Mouse (Mus musculus): Measurements from ENCODE around the gene Hecw2.

Hecw2 gene

DNA sequence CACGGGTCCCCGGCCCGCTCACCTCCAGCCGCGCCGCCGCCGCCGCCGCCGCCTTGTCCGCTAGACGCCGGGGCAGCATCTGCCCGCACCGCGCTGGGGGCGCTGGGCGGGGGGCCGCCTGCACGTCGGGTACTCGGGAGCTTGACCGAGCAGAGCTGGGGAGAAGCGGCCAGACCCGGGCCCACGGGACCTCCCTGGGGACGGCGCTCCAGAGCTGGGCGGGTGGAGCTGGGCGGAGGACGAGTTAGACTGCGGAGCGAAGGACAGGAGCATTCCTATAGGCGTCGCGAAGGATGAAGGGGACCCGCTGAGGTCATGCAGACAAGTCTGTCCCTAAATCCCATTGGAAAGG is at the start of gene Hecw2:
Gene Hecw2 (minus strand): TSS at position 215 of the 352 bp plus-strand sequence.
- CTCF ChIA-PET = no interaction called here

- CTCF ChIA-PET = no interaction called here
Measured at GRCm38 (mm10) chr1:54242722-54243121, 47.8 kb upstream of the Hecw2 start.

DNA sequence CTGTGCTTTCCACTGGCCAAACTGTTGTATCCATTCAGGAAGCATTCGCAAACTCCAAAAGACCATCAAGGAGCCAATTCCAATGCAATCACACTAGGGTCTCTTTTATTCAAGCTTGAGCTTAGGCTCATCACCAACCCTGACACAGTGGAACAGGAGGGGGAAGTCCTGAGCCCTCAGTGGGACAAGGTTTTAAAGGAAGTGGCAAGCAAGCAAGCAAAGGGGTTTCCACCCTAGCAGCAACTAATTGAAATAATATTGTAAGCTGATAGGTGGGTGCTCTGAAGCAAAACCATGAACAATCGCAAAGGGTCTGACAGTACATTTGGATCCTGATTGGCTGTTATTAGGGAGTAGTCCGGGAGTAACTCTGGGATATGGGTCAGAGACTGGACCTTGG is 25.3 kb upstream of the Hecw2 start:
- CTCF ChIA-PET = no interaction called here

GRCm38 (mm10) chr1:54194183-54194953 is 600 bp downstream of the Hecw2 start:
- CTCF ChIA-PET = no interaction called here

DNA sequence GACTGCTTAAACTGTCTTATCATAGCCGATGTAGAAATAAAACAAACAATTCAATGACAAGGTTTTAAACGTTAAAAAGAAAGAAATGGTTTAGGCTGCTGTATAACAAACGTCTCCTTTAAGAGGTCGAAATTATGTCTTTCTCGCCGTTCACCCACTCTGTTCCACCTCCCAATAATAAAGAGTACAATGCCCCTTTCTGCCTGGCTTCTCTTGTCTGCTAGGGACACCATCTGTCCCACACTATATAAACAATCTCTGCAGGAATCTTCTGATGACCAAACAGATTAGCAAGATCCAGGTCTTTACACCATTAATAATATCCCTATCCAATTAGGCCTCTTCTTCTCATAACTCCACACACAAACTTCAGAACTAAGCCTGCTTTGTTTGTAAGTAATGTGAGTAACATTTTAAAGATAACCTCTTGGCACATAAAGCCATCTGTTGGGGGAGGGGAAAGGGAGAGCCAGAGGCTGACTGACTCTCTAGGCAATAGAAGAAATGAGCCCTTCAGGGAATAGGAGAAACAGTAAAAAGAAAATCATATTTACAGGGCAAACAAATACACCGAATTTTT is 1.7 kb downstream of the Hecw2 start:
- CTCF ChIA-PET = no interaction called here

GRCm38 (mm10) chr1:54187579-54187978 is 7.4 kb downstream of the Hecw2 start:
- CTCF ChIA-PET = interaction anchor here (0.6 kb wide), 1 partner anchor 149 kb away, joined by 5 read pairs; no protein-coding TSS in a partner anchor

GRCm38 (mm10) chr1:54186347-54186746 is 8.6 kb downstream of the Hecw2 start:
- CTCF ChIA-PET = no interaction called here

- CTCF ChIA-PET = no interaction called here
Measured at GRCm38 (mm10) chr1:54180663-54181062, 14.3 kb downstream of the Hecw2 start.

GRCm38 (mm10) chr1:54179179-54179578 is 15.8 kb downstream of the Hecw2 start:
- CTCF ChIA-PET = no interaction called here

GRCm38 (mm10) chr1:54176592-54176991 is 18.4 kb downstream of the Hecw2 start:
- CTCF ChIA-PET = no interaction called here

DNA sequence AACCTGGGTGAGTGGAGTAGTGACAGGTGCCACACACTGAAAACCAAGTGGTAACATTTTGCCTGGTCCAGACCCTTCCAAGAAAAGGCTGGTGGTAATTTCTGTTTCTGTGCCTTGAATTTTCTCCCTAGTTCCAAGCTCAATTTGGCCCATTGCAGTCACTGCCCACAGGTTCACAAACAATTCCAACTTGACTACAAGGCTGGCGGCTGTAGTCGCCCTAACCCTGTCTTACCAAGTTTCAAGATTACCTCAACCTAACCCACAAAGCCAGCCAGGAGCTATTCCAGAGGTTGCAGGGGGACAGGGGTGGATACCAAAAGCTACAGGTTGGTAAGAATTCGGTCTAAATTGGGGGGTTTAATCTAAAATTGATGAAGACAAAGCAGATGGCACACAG is 27.0 kb downstream of the Hecw2 start:
- CTCF ChIA-PET = no interaction called here

- CTCF ChIA-PET = no interaction called here
Measured at GRCm38 (mm10) chr1:54159531-54159930, 35.4 kb downstream of the Hecw2 start.

GRCm38 (mm10) chr1:54153216-54153786 is 41.7 kb downstream of the Hecw2 start:
- CTCF ChIA-PET = no interaction called here

- CTCF ChIA-PET = no interaction called here
Measured at GRCm38 (mm10) chr1:54145106-54145505, 49.9 kb downstream of the Hecw2 start.

DNA sequence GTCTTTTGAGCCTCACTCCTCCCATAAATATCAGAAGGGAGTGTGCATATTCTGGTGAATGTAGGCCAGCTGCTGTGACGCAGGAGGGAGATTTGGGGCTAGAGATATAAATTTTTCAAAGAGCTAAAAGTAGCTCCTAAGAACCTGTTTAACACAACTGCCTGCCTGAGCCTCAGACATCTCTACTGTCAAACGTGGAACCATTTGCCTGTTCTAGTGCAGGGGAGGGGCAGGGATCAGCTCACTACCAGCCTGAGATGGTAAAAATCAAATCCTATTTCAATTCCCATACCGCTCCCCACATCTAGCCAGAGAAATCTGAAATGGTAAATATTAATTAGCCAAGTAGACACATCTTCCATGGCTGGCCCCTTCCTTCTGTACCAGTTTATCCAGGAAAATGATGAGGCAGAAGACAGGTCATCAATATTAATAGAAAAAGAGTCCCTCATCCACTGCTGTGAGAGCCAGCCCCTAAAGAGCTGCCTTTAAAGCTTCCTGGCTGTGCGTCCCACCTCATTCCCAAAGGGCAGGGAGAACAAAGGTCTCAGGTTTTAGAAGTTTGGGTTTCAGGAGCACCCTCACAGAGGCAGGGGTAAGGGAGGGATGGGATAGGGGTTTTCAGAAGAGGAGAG is 61.0 kb downstream of the Hecw2 start:
- CTCF ChIA-PET = no interaction called here

GRCm38 (mm10) chr1:54128714-54129431 is 66.1 kb downstream of the Hecw2 start:
- CTCF ChIA-PET = no interaction called here

DNA sequence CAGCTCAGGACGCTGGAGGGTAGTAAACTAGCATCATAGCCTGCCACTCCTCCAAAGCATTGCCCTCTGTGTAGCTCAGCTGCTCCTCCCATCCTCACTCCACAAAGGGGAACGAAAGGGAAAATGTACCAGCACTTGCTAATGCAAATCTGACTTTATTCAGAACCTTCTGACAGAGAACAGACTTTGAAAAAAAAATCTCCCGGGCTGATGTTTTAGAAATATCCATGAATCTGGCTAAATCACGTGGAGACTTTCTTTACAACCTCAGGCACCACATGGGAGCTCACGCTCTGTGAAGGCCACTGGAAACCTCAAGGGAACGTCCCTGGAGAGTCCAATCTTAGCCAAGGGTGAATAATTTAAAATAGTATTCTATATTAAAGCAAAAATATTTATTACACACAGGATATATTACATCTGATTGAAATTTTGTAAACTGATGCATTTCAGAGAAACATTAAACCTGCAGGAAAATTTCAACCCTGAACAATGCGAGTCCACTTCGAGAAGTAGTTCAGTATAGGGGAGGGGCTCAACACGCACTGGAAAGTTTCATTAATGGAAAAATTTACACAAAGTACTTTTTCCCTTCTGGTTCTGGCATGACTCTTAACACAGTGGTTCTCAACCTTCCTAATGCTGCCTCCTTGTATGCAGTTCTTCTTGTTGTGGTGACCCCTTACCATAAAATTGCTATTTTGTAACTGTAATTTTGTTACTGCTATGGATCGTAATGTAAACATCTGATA is 67.8 kb downstream of the Hecw2 start:
- CTCF ChIA-PET = no interaction called here

GRCm38 (mm10) chr1:54122551-54122950 is 72.4 kb downstream of the Hecw2 start:
- CTCF ChIA-PET = no interaction called here

DNA sequence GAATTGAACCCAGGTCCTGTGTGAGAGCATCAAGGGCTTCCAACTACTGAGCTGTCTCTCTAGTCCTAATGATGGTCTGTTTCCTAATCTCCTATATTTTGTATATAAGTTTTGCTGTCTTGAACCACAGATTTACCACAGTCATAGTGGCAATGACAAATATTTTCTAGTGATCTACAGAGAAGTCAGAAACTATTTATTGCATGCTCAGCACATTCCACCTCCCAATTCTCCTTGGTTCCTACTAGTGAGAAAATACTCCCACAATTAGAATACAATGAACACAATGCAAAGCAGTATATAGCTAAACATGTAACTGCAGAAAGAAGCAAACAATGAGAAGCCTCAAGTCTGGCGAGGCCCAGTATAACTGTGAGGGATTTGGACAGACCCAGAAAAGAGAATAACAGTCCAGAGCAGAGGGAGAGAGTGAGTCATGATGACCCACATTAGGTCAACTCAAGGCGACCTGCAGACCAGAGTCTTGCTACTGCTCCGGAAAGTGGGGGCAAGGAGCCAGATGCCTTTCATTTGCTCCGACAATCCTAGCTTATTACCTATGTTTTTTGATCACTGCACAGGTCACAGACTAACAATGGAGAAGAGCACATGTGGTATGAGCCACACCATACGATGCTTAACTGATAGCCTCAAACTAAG is 73.8 kb downstream of the Hecw2 start:
- CTCF ChIA-PET = no interaction called here

DNA sequence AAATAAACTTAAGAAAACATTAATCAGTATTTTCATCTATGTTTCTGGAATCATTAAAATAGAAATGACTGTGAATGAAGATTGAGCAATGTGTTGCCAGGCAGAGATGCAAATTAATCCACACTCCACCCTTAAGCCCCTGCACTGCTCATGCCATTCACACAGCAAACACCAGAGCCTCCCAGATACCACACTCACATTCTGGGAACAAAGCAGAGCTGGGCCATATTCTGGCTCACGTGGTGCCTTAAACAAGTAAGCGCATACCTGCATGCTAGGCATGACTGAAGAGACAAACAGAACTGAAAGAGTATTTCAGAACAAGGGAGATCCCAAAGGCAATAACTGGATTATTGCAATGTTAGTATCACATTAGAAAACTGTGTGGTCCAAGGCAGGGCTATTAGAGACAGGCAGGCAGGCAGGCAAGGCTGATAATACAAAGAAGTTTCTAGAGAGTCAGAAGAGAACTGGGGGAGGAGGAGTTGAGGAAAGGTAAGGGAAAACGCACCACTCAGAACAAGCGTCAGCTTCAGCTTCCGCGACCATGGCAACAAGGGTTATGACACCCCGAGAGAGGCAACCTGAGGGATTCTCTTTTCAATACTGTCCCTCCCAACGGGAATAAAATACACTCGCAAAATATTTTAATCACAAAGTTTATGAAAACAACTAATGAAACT is 75.2 kb downstream of the Hecw2 start:
- CTCF ChIA-PET = no interaction called here

Measured in spleen, embryonic (tissue).